Mouse (Mus musculus) midbrain, embryonic 11.5 days (tissue): Measurements from ENCODE around the gene Basp1. TPM values are rescaled to one million over a fixed set of nuclear protein-coding genes. Genes with fewer than 3 reads are reported as not detected.
A peak's percentile ranks its signal among the peaks of the same experiment; 100 is the strongest.
"Not testable (repeated sequence)": the region's sequence is repeated elsewhere in the genome, so short reads cannot be mapped to it uniquely, and the experiment has no call there.

Source experiments
- ATAC-seq: fragments of 200-750 bp; cut with Nextera tagmentation; 2 replicates; pipeline ENCODE4 v1.8.0; 2017; ENCODE audit warnings: moderate TSS enrichment, moderate library complexity; ENCODE audit not compliant: low FRiP score
- DNase-seq: peaks from one replicate; pipeline ENCODE4 v3.0.0; 2015; ENCODE audit warnings: low spot score; ENCODE audit errors: missing footprints
- H3K27ac ChIP-seq: fragments of 300-500 bp; sonication (generic); 2 replicates; pipeline ENCODE4 v1.5.1; 2014; ENCODE audit warnings: low read depth, low read length
- H3K27me3 ChIP-seq: fragments of 300-500 bp; sonication (generic); 2 replicates; pipeline ENCODE4 v1.6.1; 2014; ENCODE audit warnings: mild to moderate bottlenecking, low read length, moderate library complexity, mixed read lengths; ENCODE audit not compliant: control insufficient read depth, insufficient read depth
- H3K36me3 ChIP-seq: fragments of 300-500 bp; sonication (generic); 2 replicates; pipeline ENCODE4 v1.6.1; 2014; ENCODE audit warnings: mild to moderate bottlenecking, low read length, moderate library complexity, mixed read lengths; ENCODE audit not compliant: control insufficient read depth, insufficient read depth
- H3K4me1 ChIP-seq: fragments of 300-500 bp; sonication (generic); 2 replicates; pipeline ENCODE4 v1.6.1; 2014; ENCODE audit warnings: low read length; ENCODE audit not compliant: control insufficient read depth, insufficient read depth
- H3K4me2 ChIP-seq: fragments of 300-500 bp; sonication (generic); 2 replicates; pipeline ENCODE4 v1.6.1; 2014; ENCODE audit warnings: mild to moderate bottlenecking, moderate library complexity
- H3K4me3 ChIP-seq: fragments of 300-500 bp; sonication (generic); 2 replicates; pipeline ENCODE4 v1.5.1; 2014; ENCODE audit warnings: low read depth, low read length
- H3K9ac ChIP-seq: fragments of 300-500 bp; sonication (generic); 2 replicates; pipeline ENCODE4 v1.6.1; 2014; ENCODE audit warnings: low read length
- H3K9me3 ChIP-seq: fragments of 300-500 bp; sonication (generic); 2 replicates; pipeline ENCODE4 v1.6.1; 2016; ENCODE audit warnings: low read length; ENCODE audit not compliant: control insufficient read depth
- WGBS: fragments of 180-500 bp; shearing (Covaris S2); extraction: QIAGEN DNeasy Blood & Tissue Kit; methylation state at CpG from one replicate; pipeline ENCODE4 v1.1.7; 2014; 5-methylcytosine and 5-hydroxymethylcytosine counted together
- polyA plus RNA-seq: library from polyadenylated mRNA; unstranded; fragments of >200 nt; fragmentation: Nextera tagmentation; extraction: Ambion mirVana; gene quantifications from 2 replicates; pipeline ENCODE4 v1.2.1, GENCODE M21; 2014

Basp1 gene
- 186 and 217 TPM in 2 replicates for polyA plus RNA-seq

DNA sequence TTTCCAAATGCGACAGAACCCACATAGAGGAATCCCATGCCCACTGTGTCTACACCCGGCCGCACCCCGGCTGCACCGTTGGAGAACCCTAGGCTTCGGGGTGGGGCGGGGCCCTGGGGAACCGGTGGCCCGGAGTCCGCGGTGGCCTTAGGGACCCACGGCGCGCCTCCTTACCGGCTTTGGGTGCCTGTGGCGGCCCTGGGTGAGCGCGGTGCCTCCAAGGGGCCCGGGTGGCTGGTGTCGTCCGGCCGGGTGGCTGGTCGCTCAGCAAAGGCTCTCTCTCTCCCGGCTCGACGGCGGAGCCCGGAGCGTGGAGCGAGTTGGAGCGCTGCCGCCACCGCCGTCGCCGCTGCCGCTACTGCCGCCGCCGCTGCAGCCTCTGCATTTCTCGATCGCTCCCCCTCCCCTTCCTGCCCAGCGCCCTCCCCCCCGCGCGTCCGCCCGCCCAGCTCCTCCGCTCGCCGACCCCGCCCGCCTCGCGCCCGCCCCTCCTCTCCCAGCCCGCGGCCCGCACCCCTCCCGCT, at the start of gene Basp1:
Basp1 (minus strand) TSS at position 387 of the 524 bp plus-strand sequence.
- WGBS, result under 1% methylated on average over 26 of the region's 60 CpGs
- H3K4me1 ChIP-seq, result peaks cover 31% of the 10 kb centered on the region
- peak within 1 kb of the TSS; percentile 97 for H3K4me3 ChIP-seq
- H3K27ac ChIP-seq, result peak within 1 kb of the TSS; percentile 98
- no peaks in the 10 kb centered on the region for H3K36me3 ChIP-seq
- H3K4me2 ChIP-seq, result peak within 1 kb of the TSS; percentile 79
- H3K9me3 ChIP-seq, result no peaks in the 10 kb centered on the region
- DNase-seq, result peak; percentile 98
- peak within 1 kb of the TSS; percentile 99 for H3K9ac ChIP-seq
- peak; percentile 45 for ATAC-seq
- H3K27me3 ChIP-seq, result no peaks in the 10 kb centered on the region

DNA sequence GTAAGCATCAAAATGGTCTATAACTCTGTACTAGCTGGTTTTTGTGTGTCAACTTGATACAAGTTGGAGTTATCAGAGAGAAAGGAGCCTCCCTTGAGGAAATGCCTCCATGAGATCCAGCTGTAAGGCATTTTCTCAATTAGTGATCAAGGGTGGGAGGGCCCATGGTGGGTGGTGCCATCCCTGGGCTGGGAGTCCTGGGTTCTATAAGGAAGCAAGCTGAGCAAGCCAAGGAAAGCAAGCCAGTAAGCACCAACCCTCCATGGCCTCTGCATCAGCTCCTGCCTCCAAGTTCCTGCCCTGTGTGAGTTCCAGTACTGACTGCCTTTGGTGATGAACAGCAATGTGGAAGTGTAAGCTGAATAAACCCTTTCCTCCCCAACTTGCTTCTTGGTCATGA, 49.5 kb upstream of the Basp1 start:
- H3K4me1 ChIP-seq, H3K27me3 ChIP-seq, ATAC-seq, H3K4me2 ChIP-seq, H3K9ac ChIP-seq, H3K4me3 ChIP-seq, H3K36me3 ChIP-seq, H3K27ac ChIP-seq, H3K9me3 ChIP-seq: not testable (repeated sequence)
- peak; percentile 28 for DNase-seq

DNA sequence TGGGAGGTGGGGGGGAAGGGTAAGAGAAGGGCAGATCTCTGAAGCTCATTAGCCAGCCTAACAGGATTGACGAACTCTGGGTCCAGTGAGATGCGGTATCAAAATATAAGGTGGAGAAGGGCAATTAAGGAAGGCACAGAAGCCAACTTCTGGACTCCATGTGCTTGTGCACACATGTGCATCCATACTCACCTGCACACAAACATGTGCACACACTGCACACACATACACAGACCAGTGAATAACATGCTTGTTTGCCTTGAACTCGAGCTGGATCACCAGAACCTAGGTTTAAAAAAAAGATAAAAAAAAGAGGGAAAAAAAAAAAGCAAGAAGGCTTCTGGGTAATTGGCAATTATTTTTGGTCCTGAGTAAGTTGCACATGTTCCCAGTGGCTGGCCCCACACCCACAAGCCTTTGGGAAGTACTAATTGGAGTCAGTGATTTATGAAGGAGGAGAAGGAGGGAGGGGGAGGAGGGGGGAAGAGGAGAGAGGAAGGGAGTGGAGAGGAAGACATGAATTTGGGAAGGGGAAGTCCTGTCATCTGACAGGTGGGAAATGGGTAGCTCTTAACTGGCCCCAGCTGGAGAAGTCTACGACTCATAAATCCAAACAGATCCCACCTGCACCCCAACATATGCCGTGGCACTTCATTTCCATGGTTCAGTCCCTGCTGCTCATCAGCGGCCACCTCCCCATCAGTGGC, 48.6 kb upstream of the Basp1 start:
- 88% methylated on average over 6 of the region's 6 CpGs for WGBS
- Histone ChIP-seq H3K9me3 (no peaks in the 10 kb centered on the region), H3K4me3 (no peak overlapping the region), H3K9ac (no peak overlapping the region), H3K36me3 (no peaks in the 10 kb centered on the region), H3K4me1 (0 out of 2 replicates have a peak, but pooled peaks cover 2% of the 10 kb centered on the region), H3K27ac (no peak overlapping the region), H3K27me3 (no peaks in the 10 kb centered on the region), H3K4me2 (no peak overlapping the region)
- no peak for DNase-seq
- no peak for ATAC-seq

DNA sequence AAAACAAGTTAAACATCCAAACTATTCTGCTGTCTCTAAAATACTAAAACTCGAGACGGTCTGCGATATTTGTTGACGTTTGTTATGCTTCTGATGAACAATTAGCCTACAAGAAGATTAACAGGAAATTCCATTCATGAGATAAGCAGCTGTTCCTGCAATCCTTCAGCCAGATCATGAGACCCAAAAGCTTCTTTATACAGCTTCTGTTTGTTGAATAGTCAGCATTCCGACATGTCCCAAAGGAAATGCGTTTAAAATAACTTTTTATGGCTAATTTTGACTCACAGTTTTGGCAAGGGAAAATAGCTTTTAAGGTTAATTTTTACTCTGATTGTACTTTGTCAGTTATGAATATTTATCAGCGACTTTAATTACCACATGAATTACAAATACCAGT, 46.3 kb upstream of the Basp1 start:
- ATAC-seq (no peak), DNase-seq (peak; percentile 65)
- no peaks in the 10 kb centered on the region for H3K9me3 ChIP-seq
- WGBS, result 40% methylated on average over 7 of the region's 7 CpGs
- H3K4me3 ChIP-seq, result no peak overlapping the region
- no peaks in the 10 kb centered on the region for H3K36me3 ChIP-seq
- H3K4me1 ChIP-seq, result 0 out of 2 replicates have a peak, but pooled peaks cover 2% of the 10 kb centered on the region
- no peak overlapping the region for H3K4me2 ChIP-seq
- no peak overlapping the region for H3K27ac ChIP-seq
- H3K9ac ChIP-seq, result no peak overlapping the region
- H3K27me3 ChIP-seq, result no peaks in the 10 kb centered on the region

DNA sequence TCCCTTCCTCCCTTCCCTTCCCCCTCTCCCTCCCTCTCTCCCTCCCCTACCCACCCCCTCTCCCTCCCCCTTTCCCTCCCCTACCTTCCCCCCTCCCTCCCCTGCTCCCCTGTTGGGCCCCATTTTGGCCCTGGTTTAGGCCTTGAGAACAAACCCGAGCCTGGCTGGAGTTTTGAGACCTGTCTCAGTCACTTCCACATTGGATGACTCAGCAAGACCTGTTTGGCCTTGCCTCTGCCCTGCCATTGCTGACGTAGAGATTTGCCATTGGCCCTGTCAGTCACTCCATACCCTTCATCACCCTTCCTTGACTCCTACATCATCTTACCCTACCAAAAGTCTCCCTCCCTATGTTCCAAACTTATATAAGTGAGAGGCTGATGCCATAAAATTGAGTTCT, 43.9 kb upstream of the Basp1 start:
- Histone ChIP-seq H3K4me2 (no peak overlapping the region), H3K36me3 (no peaks in the 10 kb centered on the region), H3K9me3 (no peaks in the 10 kb centered on the region), H3K9ac (no peak overlapping the region), H3K4me3 (no peak overlapping the region), H3K27ac (no peak overlapping the region), H3K4me1 (0 out of 2 replicates have a peak, but pooled peaks cover 2% of the 10 kb centered on the region), H3K27me3 (no peaks in the 10 kb centered on the region)
- ATAC-seq, result no peak
- 74% methylated on average over 2 of the region's 2 CpGs for WGBS
- DNase-seq, result no peak

DNA sequence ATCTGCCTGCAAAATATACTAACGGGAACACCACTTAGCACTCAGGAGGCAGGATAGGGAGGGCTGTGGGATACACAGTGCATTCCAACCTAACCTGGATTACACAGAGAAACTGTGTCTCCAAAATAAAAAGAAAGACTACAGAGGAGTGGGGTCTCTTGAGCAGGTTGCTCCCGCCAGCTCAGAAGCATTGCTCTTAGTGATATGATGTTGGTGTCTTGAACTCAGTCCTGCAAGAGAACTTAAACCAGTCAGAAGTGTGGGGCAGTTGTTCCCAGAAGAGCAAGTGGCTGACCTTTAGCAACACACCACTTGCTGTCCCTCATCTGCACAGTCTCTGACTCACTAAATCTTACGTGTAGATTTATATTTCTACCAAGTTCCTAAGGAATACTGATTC, 40.0 kb upstream of the Basp1 start:
- no peaks in the 10 kb centered on the region for H3K4me1 ChIP-seq
- DNase-seq (no peak), ATAC-seq (no peak)
- H3K27me3 ChIP-seq, result no peaks in the 10 kb centered on the region
- no peak overlapping the region for H3K4me3 ChIP-seq
- 88% methylated on average over 3 of the region's 3 CpGs for WGBS
- H3K27ac ChIP-seq, result no peak overlapping the region
- no peaks in the 10 kb centered on the region for H3K9me3 ChIP-seq
- no peak overlapping the region for H3K4me2 ChIP-seq
- H3K9ac ChIP-seq, result no peak overlapping the region
- H3K36me3 ChIP-seq, result no peaks in the 10 kb centered on the region

DNA sequence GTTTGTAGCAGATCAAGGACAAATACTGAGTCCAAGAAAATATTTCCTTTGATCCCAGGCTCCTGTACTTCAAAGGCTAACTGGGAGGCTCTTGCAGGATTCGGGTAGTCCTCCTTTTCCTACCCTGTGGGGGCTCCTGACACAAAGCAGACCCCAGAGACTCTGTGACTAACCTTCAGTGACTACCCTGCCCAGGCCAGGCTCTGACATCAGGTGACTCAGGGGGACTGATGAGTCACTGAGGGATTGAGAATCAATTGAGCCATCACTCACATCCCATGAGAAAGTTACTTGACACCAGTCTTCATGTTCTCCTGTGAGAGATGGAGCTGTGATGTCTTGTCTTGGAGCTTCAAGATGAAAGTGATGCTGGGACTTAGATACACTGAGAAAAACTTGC, 35.8 kb upstream of the Basp1 start:
- Histone ChIP-seq H3K9ac (no peak overlapping the region), H3K27me3 (no peaks in the 10 kb centered on the region), H3K9me3 (no peaks in the 10 kb centered on the region), H3K4me2 (no peak overlapping the region), H3K4me3 (no peak overlapping the region), H3K4me1 (0 out of 2 replicates have a peak, but pooled peaks cover 5% of the 10 kb centered on the region), H3K36me3 (no peaks in the 10 kb centered on the region), H3K27ac (no peak overlapping the region)
- WGBS, result 43% methylated on average over 1 of the region's 1 CpGs
- DNase-seq, result peak; percentile 39
- no peak for ATAC-seq

DNA sequence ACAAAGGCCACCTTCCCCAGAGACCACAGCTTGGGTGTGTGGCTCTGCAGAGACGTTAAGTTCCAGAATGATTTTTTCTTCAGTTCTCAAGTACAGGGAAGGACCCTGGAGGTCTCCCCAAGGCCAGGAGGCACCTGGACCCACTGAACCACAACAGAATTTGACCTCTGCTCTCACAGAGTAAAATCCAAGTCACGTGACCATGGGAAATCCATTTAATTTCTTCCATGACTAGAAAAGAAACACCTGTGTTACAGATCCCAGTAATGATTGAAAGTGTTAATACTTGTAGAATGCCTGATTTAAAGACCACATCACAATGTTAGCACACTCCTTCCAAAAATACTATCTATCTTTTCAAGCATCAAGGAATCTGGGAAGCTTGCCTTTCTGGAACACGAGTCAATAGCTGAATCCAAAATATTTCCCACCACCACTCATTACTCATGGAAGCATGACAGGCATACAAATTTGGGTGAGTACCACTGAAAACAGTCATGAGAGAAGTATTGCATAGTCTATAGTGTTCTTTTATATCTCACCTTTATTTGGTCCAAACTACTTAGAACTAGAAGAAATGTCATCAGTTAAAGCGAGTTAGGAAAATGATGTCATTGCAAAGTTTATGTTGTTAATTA, 35.3 kb upstream of the Basp1 start:
- no peaks in the 10 kb centered on the region for H3K9me3 ChIP-seq
- H3K4me3 ChIP-seq, result no peak overlapping the region
- DNase-seq, result no peak
- no peak overlapping the region for H3K27ac ChIP-seq
- H3K36me3 ChIP-seq, result no peaks in the 10 kb centered on the region
- 0 out of 2 replicates have a peak, but pooled peaks cover 5% of the 10 kb centered on the region for H3K4me1 ChIP-seq
- 77% methylated on average over 4 of the region's 4 CpGs for WGBS
- no peak overlapping the region for H3K9ac ChIP-seq
- H3K4me2 ChIP-seq, result no peak overlapping the region
- no peak for ATAC-seq
- no peaks in the 10 kb centered on the region for H3K27me3 ChIP-seq

DNA sequence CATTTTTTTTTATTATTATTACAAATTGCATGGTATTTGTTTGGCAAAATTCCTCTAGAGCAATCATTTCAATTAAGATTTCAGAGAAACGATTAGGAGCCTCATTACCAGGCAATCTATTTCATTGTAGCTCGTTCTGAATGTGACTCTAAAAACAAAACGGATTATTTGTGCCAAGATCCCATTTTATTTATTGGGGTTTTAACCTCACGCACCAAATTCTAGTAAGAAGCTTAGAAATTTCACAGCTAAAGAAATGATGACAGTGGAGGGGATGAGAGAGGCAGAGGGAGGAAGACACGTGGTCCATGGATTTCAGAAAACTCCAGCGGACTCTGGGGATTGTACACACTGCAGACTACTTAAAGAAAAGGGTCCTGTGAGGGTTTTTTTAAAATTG, 33.6 kb upstream of the Basp1 start:
- DNase-seq (peak; percentile 56), ATAC-seq (no peak)
- H3K9me3 ChIP-seq, result no peaks in the 10 kb centered on the region
- no peaks in the 10 kb centered on the region for H3K36me3 ChIP-seq
- H3K4me3 ChIP-seq, result no peak overlapping the region
- no peaks in the 10 kb centered on the region for H3K27me3 ChIP-seq
- no peak overlapping the region for H3K4me2 ChIP-seq
- 0 out of 2 replicates have a peak, but pooled peaks cover 5% of the 10 kb centered on the region for H3K4me1 ChIP-seq
- WGBS, result 81% methylated on average over 6 of the region's 6 CpGs
- no peak overlapping the region for H3K9ac ChIP-seq
- H3K27ac ChIP-seq, result no peak overlapping the region
